Mouse (Mus musculus) ovary, postnatal 14 days (tissue): ENCODE data around the gene Lrba.

ENCODE experiments used
- DNase-seq: peaks from one replicate; pipeline ENCODE4 v3.0.0; 2022; ENCODE audit warnings: low spot score

The Lrba gene

DNA sequence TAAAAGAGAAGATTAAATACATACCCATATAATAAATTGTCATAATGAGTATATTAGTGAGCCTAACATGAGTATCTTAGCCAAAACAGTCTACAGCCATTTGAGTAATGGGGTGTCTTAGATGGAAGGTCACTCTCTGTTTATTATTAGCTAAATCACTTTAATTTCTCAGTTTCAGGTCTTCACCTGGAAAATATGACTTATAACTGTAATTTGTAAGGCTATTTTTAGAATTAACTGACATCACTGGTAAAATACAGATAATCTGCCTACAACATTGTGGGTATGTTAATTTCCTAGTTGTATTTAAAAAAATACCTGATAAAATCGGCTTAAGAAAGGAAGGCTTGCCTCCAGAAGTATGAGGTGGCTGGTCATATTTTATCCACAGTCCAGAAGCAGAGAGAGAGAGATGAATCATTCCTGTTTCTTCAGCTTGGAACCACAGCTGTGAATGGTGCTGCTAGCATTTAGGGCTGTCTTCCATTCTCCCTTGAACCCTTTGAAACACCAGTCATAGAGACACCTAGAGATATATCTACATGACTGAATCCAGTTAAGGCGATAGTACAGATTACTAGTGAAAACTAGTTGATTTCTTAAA lies 294.1 kb downstream of the Lrba start:
- no peak for DNase-seq

DNA sequence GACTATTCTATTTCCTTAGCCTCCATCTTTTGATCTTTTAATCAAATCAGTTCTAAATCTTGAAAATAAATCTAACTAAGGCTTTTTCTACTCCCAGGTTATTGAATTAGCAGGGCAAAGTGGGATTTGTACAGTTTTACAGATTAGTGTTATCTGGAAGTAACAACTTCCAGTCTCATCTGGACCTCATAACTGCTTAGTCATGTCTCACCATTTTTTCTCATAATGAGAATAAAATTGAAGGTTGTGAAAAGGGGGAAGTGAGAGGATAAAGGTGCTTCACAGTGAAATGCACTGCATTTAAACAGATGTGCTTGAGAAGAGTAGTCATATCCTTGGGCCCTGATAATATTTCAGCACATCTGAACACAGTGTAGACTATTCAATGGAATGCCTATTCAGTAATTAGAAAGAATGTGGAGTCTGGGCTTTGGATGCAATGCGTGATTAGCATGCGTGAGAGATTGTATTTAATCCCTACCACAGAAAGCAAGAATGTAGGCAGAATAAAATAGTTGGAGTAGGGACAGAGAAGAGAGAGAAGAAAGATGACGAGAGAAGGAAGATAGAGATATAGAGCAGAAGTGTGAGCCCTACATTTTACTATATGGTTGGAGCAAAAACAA lies 298.5 kb downstream of the Lrba start:
- no peak for DNase-seq

DNA sequence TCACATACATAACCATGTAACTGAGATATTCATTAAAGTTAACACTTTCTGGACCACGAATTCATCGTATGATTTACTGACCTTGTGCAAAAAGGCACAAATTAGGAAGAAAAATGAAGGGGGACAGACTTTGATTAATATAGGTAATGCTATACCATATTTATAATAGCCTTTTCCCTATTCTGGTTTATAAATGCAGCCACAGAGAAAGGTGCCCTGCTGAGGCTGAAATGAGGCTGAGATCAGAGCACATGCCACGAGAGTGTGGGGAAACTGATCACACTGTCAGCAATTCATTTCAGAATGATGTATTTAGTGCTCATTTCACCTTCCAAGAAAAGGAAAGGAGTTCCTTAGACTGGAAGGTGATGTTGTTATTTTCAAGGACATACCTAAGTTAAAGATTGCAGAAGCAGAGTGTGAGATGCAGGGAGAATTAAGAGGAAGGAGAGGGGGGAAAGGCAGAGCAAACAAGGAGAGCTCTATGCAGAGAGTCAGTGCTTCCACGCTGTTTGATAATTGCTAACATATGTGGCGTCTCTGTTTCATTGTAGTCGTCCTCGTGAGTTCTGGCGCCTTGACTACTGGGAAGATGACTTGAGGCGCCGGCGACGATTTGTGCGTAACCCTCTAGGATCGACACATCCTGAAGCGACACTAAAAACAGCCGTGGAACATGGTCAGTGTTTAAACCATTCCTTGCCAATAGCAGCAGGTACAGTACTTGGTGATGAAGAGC lies 307.2 kb downstream of the Lrba start:
- no peak for DNase-seq

DNA sequence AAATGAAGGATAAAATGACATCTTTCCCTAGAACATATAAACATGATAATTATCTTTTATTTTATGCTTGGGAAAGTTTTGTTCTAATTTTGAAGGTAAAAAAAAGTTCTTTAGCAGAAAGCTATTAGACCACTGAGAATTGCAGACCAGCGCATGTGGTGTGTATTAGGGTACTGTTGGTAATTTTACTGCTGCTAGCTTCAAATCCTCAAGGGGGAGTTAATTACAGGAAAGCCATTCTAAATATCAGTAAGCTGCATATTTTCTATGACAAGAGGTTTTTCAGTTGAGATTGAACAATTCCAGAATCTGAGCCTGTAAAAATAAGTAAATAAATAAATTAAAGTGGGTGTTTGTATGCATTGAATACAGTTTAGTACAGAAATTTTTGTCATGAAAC lies 312.3 kb downstream of the Lrba start:
- DNase-seq, result no peak

DNA sequence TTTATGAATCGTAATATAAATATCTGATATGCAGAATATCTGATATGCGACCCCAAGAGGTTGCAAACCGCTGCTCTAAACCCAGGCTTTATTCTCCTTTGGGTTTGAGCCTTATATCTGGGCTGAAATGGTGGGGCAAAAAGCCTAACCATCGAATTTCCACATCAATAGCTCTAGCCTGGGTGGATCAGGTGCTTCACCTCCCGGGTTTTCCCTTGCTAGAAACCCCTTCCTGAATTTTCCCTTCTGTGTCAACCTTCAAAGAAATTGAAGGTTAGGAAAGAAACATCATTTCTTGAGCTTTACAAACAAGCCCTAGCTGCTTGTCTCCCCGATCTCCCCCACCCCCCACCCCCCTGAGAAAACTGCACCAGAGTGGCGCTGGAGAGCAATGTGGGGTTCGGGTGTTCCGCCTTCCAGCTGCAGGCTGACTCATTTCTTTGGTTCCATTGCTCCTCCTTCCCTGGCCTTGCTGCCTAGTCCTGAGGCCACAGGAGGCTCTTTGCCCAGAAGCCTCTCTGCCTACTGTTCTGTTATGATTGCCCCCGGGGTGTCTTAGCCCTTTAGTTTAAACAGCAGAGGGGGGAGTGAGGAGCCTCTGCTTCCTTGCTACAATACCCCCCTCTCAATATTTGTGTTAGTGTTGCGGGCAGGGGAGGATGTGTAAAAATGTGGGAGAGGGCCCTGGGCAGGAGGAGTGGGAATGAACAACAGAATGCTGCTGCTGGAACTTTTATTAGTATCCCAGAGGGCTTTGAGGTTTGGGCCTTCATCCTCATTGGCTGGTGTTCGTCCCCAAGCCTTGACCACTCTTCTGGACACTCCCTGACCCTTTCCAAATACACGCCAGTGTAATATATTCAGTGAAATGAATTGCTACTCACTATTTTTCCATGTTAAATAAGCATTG lies 314.4 kb downstream of the Lrba start:
- no peak for DNase-seq

DNA sequence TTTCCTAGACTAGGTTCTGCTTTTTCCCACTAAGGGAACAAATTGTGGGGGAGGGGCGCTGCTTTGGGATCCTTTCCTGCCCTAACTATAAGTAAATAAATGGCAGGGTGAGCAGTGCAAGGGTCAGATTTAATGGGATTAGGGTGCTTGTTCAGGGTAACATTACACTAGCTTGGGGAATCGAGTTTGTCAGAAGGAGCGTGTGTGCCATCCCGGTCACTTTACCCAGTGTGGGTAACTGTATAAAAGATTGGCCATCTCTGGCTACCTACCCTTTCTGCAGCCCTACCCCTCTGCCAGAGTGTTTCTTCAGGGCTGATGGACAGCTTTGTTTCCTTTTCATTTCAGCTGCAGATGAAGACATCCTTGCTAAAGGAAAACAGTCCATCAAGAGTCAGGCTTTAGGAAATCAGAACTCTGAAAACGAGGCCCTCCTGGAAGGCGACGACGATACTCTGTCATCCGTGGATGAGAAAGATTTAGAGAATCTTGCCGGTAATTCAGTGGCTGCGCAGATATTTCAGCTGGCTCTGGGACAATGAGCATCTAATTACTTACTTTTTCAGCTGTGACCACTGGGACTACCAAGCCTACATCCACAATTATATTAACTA lies 315.2 kb downstream of the Lrba start:
- no peak for DNase-seq

DNA sequence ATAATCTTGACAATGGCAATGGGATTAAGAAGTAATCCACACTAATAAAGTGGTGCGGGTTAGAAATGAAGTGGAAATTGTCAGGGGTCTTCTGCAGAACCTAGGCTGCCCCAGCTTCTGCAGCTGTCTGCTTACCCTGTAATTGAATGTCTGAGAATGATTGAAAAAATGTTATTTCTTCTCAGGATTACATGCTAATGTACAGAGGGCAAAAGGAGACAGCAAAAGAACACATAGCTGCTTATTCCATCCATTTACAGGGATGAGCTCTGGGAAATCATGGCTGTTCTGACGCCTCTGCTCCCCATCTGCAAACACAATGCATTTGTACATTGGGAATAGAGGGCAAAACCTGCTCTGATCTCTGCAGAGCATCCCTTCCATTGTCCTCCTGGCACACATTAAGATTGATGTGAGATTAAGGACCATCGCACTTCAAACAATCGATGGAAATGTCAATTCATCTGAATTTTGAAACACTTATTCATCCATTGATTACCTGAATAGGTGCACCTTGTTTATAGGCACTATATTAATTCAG lies 316.7 kb downstream of the Lrba start:
- DNase-seq, result no peak

DNA sequence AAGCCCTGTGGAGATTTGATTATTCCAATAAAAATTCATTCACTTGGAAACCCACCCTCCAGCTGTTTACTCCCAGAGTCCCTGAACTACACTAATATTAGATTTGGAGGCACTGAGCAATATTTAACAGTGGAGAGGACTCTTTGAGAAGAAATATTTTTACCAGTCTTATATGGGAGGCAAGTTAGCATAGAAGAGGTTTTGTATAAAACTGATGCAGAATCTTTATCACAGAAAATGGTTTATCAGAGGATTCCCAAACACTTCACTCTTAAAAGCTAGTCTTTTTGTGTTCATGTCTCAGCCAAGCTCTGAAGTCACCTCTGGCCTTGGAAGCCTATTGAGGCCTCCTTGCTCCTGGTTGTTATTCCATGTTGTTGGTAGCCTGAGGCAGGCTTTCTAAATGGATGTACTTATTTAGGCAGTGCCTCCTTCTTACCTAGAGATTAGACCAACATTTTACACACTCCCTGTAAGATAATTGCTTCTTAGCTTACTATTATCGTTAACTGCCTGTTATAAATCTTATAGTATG lies 317.4 kb downstream of the Lrba start:
- DNase-seq, result no peak

DNA sequence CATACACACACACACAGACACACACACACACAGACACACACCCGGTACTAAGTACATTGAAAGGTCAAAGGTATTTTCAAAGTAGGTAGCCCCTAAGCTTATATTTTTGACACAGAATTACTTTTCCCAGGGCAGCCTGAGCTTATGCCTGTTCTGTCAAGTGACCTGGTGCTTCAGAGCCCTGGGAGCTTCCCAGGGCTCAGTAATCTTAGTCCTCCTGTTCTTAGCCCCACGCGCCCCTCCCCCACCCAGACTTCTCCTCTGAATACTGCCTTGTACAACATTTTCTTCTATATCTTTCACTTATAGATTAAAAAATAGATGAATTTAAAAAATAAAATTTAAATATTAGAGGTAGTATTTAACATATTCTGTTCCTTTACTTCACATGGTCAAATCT lies 320.3 kb downstream of the Lrba start:
- no peak for DNase-seq

DNA sequence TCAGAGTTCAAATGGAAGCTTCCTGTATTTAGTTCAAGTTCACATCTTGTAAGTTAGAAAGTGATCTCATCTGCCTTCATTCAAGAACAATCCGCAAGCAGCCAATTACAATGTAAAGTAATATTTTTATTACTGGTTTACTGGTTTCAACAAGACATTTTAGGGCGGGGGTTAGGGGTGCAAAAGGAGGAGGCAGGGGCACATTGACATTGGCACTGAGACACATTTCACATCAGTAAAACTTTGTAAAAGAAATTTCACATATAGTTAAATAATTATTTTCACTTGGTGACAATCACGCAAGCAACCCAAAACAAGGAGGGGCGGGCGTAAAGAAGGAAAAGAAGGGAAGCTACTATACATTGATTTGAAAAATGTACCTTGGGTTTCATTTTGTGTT lies 321.5 kb downstream of the Lrba start:
- DNase-seq, result no peak

DNA sequence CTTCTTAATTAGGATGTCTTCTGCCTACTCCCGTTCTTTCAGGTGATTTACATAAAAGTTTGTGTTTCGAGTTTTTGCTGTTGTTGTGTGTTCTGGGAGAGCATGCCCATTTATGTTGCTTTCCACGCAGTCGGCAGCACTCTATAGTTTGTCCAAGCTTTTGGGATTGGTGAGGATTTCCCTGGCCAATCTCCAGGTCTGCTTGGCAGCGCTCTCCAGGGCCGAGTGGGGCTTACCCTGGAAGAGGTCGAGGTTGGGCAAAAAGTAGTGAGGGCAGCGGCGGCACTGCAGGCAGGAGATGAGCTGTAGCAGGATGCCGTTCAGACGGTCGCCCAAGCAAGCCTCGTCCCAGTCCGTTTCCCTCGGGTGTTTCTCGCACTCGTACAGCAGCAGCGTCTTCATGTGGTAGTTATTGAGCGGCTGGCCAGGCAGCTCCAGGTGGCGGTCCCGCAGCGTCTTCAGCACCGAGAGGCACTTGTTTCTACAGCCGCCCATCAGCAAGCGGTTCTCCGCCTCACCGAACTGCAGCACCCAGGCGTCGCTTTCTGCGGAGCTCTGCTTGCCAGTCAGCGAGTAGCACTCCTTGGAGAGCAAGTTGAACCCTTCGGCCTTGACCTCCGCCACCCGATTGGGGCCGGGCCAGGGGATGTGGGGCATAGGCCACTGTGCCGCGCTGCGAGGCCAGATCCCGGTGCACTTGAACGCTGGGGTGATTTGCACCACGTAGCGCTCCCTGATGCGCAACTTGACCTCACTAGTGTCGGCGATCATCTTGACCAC lies 322.2 kb downstream of the Lrba start:
- no peak for DNase-seq

DNA sequence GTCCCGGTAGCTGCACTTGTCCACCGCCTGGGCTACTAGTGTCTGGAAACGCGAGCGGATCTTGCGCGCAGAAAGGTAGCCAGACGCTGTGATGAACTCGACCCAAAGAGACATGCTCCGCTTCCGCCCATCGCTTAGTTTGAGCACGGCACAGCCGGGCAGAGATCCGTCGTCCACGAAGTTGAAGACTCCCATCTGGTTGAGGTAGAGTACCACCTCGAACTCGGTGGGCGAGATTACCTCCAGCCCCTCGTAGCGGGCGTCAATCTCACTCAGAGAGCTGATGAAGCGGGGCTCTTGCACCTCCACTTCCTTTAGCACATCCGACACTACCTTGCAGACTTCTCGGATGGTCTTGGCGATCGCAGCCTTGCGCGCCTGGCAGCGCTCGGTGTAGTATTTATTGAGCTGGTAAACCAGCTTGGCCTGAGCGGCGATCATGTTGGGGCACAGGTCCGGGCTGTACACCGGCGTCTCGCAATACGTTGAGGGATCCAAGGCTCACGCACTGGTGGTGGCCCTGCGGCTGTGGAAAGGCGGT lies 322.8 kb downstream of the Lrba start:
- DNase-seq, result no peak

DNA sequence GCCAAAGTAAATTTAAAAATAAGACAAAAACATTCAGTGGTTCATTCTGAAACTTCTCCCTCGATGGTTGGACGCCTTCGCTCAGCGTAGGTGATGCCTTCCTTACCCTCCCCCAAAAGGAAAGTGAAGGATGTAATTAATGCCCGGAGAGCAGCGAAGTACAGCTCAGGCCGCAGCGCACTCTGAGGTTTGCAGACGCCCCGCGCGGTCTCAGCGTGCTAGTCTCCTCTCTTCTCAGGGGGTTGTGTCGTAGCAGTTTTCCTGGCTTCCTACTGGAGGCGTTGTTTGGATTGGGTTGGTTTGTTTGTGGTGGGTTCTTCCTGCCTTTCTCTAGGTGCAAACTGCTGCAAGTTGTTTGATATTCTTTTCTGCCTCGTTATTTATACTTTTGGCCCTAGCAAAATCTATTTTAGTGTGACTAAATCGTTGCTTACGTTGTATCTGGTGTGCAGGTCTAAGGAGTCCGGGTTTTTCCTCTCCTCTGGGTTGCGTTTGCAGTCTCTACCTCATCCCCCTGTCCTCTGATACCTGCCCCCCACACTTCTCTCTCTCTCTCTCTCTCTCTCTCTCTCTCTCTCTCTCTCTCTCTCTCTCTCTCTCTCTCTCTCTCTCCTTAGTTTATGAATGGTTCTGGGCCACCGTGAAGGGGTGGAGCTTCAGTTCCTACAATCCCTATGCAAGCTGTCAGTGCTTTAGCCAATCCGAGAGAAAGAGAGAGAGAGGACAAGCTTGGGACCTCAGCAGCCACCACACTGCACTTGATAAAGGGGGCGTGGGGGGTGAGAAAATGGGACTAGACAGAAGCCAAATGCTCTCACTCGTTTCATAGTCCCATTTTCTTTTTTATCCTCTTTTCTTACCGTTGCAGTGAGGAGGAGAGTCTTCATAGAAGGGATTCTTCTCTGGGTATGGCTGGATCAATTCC lies 323.9 kb downstream of the Lrba start, which contains the start of gene Mab21l2:
Mab21l2 (minus strand) TSS at position 539 of the 925 bp plus-strand sequence.
- no peak for DNase-seq

DNA sequence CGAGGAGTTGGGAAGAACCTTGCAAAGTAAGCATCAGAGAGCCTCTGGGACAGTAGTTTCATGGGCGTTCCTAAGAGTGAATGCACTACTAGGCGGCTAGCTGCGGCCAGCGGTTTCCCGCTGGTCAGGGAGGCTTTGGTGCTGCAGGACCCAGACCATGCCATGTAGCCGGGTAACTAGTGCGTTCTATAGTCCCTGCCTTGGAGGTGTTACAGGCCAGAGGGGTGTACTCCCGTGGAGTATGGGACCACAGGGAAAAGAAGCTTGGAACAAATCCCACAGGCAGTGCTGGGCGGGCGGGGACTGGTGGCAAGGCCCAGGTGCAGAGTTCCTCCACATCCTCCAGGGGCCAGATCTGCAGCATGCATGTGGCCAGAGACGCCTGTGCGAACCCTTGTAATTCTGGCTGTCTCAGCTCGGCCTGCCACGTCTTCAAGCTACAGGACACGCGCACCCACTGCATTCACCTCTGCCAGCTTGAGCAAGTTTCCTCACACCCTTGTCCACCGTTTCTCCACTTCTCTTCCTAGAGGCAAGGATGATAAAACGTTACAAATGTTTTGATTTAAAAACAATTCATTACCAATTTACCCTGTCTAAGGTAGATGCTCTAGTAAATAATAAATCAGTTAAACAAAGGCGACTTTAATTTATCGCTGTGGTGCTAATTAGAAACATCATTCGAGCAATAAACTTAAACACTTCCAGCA lies 326.0 kb downstream of the Lrba start:
- DNase-seq, result no peak

DNA sequence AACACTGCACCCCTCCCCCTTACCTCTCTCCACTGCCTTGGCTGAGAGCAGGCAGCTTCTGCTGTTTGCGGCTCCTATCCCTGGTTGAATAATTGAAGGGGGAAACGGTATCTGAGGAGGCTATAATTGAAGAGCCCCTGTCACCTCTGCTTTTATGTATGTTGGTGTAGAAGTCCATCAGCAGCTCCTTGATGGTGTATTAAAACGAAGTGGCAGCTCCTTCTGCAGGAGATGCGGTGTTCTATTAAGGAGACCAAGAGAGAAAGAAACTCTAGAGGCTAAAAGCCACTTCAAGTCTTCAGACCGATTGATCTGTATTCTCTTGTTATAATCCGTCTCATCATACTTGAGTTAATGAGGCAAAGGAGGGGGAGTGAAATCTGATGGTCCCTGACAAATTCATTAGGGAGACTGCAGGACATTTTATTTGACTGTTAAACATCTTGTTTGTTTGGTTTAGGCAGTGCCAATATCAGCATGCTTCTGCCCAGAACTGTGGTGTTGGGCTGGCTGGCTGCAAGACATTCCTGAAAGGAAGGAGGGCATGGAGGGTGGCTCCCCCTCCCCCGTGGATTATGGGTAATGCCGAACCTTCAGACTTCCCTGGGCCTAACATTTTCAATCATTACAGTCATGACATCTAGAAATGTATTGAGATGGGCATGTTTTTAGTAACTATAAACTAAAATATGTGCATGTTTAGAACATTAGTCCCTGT lies 326.7 kb downstream of the Lrba start:
- DNase-seq, result no peak

DNA sequence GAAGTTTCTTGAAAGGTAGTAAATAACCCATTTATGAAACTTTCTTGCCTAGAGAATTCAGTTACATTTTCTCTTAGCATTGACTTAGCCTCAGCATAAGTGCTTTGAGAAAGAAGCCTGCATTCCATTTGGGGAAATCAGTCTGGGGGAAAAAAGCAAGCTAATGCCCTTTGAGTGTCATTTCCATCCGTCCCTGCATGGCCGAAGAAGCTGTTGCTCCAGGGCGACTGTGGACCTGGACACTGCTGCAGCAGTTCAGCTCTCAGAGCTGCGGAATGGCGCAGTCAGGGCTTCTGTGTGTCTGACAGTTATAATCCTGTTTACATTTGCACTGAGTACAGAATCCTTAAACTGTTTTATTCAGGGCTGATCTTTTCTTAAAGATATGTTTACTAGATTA lies 327.7 kb downstream of the Lrba start:
- no peak for DNase-seq

DNA sequence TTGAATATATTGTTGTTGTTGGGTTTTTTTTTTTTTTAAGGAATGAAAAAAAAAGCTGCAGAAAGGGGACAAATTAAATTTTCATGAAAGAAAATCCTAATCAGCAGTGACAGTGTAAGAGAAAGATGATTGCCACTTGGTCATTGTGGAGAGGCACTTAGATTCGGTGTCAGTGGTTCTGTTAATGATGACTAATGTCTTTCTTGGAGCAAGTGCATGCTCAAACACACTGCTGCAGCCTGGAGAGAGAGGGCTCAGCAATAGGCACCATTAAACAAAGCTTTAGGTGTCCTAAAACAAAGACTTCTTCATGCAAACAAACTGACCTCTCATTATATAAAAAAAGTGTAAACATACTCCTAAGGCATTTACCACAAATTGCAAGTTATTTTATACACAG lies 334.5 kb downstream of the Lrba start:
- no peak for DNase-seq

DNA sequence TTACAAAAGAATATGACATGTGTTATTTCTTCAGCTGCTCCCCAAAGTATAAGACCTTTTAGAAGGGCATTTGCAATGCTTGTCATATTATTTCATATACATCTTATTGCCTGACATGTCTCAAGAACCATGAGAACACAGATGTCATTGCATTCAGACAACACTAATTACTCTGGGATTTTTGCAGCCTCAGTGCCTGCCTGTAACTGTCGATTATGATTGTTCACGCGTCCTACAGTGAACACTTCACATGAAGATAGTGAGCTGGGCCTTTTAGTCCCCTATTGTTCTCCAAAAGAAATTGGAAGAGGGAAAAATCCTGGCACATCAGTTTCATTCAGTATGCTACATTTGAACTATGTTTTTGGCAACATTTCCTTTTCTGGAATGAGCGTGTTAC lies 335.2 kb downstream of the Lrba start:
- DNase-seq, result no peak
